Mouse (Mus musculus) liver, embryonic 14.5 days (tissue): Measurements from ENCODE around the gene Tmem229a. TPM values are rescaled to one million over a fixed set of nuclear protein-coding genes. Genes with fewer than 3 reads are reported as not detected.
A peak's percentile ranks its signal among the peaks of the same experiment; 100 is the strongest.

Experiments
- ATAC-seq: fragments of 200-750 bp; cut with Nextera tagmentation; 2 replicates; pipeline ENCODE4 v1.8.0; 2017; ENCODE audit warnings: moderate number of reproducible peaks, mild to moderate bottlenecking, moderate library complexity; ENCODE audit not compliant: insufficient read depth
- DNase-seq, 3 experiments: peaks; one replicate each; pipeline ENCODE4 v3.0.0-alpha.2; 2012 to 2013; ENCODE audit warnings: low read depth in 3 of 3, low spot score in 3 of 3
- H3K27ac ChIP-seq: fragments of 300-500 bp; sonication (generic); 2 replicates; pipeline ENCODE4 v1.5.1; 2014; ENCODE audit warnings: moderate library complexity, mild to moderate bottlenecking, control low read depth, inconsistent platforms
- H3K27me3 ChIP-seq: fragments of 300-500 bp; sonication (generic); 2 replicates; pipeline ENCODE4 v1.6.1; 2014; ENCODE audit warnings: mild to moderate bottlenecking, low read length, moderate library complexity; ENCODE audit not compliant: control insufficient read depth, insufficient read depth
- H3K36me3 ChIP-seq: fragments of 300-500 bp; sonication (generic); replicated peaks from 2 replicates; pipeline ENCODE4 v1.6.1; 2014; ENCODE audit warnings: low read depth; ENCODE audit not compliant: control insufficient read depth, insufficient read depth
- H3K4me1 ChIP-seq, 2 experiments: fragments of 200-500 bp in 1 of 2; fragments of 300-500 bp in 1 of 2; sonication (generic) in 1 of 2; replicated peaks; 2 replicates each; pipeline ENCODE4 v1.6.1; 2012 to 2014; ENCODE audit warnings: antibody characterized with exemption in 1 of 2, inconsistent platforms in 1 of 2, low read length in 1 of 2; ENCODE audit not compliant: control insufficient read depth in 2 of 2, insufficient read depth in 2 of 2
- H3K4me2 ChIP-seq: fragments of 300-500 bp; sonication (generic); 2 replicates; pipeline ENCODE4 v1.6.1; 2014; ENCODE audit warnings: low read depth, mild to moderate bottlenecking, control low read depth, moderate library complexity
- H3K4me3 ChIP-seq, 2 experiments: fragments of 200-500 bp in 1 of 2; fragments of 300-500 bp in 1 of 2; sonication (generic) in 1 of 2; 2 replicates each; pipeline ENCODE4 v1.5.1; 2012 to 2014; ENCODE audit warnings: low read depth in 2 of 2, low read length in 2 of 2, mild to moderate bottlenecking in 2 of 2, control low read depth in 1 of 2, inconsistent platforms in 1 of 2, moderate library complexity in 1 of 2; ENCODE audit not compliant: insufficient read depth in 1 of 2
- H3K9ac ChIP-seq: fragments of 300-500 bp; sonication (generic); replicated peaks from 2 replicates; pipeline ENCODE4 v1.6.1; 2014; ENCODE audit warnings: mild to moderate bottlenecking, control low read depth, moderate library complexity
- H3K9me3 ChIP-seq: fragments of 300-500 bp; sonication (generic); 2 replicates; pipeline ENCODE4 v1.6.1; 2016; ENCODE audit warnings: low read length, mixed read lengths; ENCODE audit not compliant: control insufficient read depth
- CTCF ChIP-seq: IDR thresholded peaks from 2 replicates; pipeline ENCODE4 v1.5.1; 2016; ENCODE audit warnings: antibody characterized with exemption, low read depth, control low read depth
- EP300 ChIP-seq: IDR thresholded peaks from 2 replicates; pipeline ENCODE4 v1.6.1; 2016; ENCODE audit warnings: antibody characterized with exemption, low read depth
- WGBS: fragments of 180-500 bp; shearing (Covaris S2); extraction: QIAGEN DNeasy Blood & Tissue Kit; methylation state at CpG from one replicate; pipeline ENCODE4 v1.1.7; 2014; ENCODE audit not compliant: insufficient replicate concordance; 5-methylcytosine and 5-hydroxymethylcytosine counted together
- polyA plus RNA-seq, 2 experiments: library from polyadenylated mRNA; depleted of rRNA in 1 of 2; stranded (reverse) in 1 of 2; unstranded in 1 of 2; fragments of >200 nt; fragmentation: Nextera tagmentation in 1 of 2; extraction: Ambion mirVana in 1 of 2; gene quantifications; 2 replicates each; pipeline versions ENCODE4 v1.2.1 to v1.2.3; 2012 to 2014

Gene Tmem229a
- polyA plus RNA-seq (2012; rRNA removed) (0.06 and 0.10 TPM in 2 replicates), polyA plus RNA-seq (2014; fragmentation: Nextera tagmentation; extraction: Ambion mirVana) (0.10 and 0.18 TPM in 2 replicates)

DNA sequence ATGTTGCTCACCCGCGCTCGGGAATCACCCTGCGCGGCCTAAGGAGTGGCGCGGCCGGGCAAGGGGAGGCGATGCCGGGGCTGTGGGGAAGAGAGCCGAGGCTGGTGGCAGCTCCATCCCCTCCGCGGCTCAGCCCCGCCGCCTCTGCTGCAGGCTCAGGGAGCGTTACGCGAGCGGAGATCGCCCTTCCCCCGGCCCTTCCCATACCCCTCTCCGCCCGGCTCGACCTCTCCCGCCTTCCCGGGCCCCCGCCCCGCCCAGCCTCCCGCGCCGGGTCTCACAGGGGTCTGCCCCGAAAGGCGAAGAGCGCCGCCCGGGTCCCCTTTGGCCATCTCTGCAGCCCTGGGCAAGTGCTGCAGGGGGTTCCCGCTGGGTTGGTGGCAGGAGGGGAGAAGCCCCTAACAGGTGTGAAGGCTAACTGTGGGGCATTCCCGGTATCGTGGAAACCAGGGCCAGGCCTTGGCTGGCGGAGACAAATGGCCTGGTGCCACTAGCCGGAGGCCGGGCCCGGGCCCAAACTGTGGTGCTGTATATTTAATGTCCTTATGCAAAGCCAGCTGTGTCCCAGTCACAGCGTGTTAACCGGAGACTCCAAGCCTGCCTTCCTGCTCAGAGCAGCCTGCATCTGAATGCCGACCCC lies at the start of gene Tmem229a:
TSS of gene Tmem229a (minus strand) at position 352 of the 640 bp plus-strand sequence.
- Histone ChIP-seq H3K4me3 (peak within 1 kb of the TSS; percentile 10 to 25), H3K9me3 (no peaks in the 10 kb centered on the region), H3K36me3 (no peaks in the 10 kb centered on the region), H3K4me2 (peak within 1 kb of the TSS; percentile 52), H3K9ac (no peak within 1 kb of the TSS), H3K27me3 (peaks cover 25% of the 10 kb centered on the region), H3K27ac (no peak within 1 kb of the TSS), H3K4me1 (no peaks in the 10 kb centered on the region)
- WGBS: 2% methylated on average over 44 of the region's 46 CpGs
- DNase-seq (no peak), ATAC-seq (0 out of 2 replicates have a peak, but pooled peaks have one; percentile 15)
- TF ChIP-seq EP300: no peak
- no peak for TF ChIP-seq CTCF

DNA sequence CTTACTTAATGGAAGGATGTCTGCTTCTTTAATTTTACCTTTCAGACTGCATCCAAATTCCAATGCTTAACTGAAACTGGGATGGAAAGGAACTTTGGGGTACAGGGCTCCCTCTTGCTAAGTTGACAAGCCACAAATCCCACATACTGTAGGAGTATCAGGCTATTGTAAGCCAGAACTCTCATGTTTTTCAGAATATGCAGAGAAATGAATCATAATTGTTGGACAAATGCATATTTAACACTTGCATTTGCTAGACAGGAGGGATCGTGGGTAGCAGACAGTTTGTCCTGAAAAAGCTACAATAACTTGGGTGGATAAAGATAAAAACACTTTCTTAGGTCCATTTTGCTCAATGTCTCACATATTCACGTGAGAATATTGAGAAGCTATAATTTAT lies 37.7 kb upstream of the Tmem229a start:
- no peak for ATAC-seq
- Histone ChIP-seq H3K27ac (no peak overlapping the region), H3K4me2 (no peak overlapping the region), H3K36me3 (no peaks in the 10 kb centered on the region), H3K9me3 (no peaks in the 10 kb centered on the region), H3K4me1 (no peaks in the 10 kb centered on the region), H3K27me3 (no peaks in the 10 kb centered on the region), H3K4me3 (no peak overlapping the region), H3K9ac (no peak overlapping the region)
- no peak for DNase-seq
- WGBS: 36% methylated on average over 2 of the region's 2 CpGs
- TF ChIP-seq EP300 (no peak), CTCF (no peak)

DNA sequence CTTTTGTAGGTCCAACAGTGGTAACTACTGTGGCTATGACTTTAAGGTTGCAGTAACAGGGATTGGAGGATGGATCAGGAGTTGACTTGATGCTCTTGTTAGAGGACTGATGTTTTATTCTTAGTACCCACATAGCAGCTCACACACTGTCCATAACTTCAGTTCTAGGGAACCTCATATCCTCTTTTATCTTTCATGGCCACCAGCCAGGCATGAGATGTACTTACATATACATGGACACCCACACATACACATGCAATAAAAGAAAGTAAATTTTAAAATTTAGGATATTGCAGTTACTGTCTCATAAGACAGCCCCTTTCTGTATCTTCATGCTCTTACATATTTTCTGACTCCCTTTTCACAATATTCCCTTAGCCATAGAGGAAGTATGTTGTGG lies 33.7 kb upstream of the Tmem229a start:
- no peak for DNase-seq
- no peak overlapping the region for H3K9ac ChIP-seq
- no peak overlapping the region for H3K4me3 ChIP-seq
- ATAC-seq: no peak
- no peaks in the 10 kb centered on the region for H3K27me3 ChIP-seq
- H3K4me2 ChIP-seq: no peak overlapping the region
- H3K27ac ChIP-seq: no peak overlapping the region
- H3K9me3 ChIP-seq: no peaks in the 10 kb centered on the region
- TF ChIP-seq CTCF (no peak), EP300 (no peak)
- H3K36me3 ChIP-seq: no peaks in the 10 kb centered on the region
- H3K4me1 ChIP-seq: no peaks in the 10 kb centered on the region

DNA sequence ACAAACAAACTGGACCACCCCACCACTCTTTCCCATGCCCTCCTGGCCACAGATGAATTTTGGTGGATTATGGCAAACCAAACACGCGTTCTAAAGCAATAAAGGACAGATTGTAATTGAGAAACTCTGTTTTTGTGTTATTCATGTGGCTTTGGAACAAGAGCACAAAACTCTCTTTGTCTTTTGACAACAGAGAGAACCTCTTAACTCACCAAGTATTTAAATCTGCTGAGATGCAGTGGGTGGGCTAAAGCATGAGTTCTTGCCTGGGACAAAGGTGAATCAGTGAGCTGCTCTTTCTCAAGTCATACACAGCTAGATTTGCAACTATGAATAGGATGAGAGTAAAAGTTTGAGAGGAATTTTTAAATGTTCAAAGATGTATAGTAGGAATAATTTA lies 20.1 kb upstream of the Tmem229a start:
- ATAC-seq (no peak), DNase-seq (no peak)
- H3K4me2 ChIP-seq: no peak overlapping the region
- no peaks in the 10 kb centered on the region for H3K27me3 ChIP-seq
- H3K4me1 ChIP-seq: no peaks in the 10 kb centered on the region
- H3K27ac ChIP-seq: no peak overlapping the region
- TF ChIP-seq EP300 (no peak), CTCF (no peak)
- H3K36me3 ChIP-seq: no peaks in the 10 kb centered on the region
- H3K9me3 ChIP-seq: no peaks in the 10 kb centered on the region
- no peak overlapping the region for H3K4me3 ChIP-seq
- WGBS: 64% methylated on average over 2 of the region's 2 CpGs
- no peak overlapping the region for H3K9ac ChIP-seq

DNA sequence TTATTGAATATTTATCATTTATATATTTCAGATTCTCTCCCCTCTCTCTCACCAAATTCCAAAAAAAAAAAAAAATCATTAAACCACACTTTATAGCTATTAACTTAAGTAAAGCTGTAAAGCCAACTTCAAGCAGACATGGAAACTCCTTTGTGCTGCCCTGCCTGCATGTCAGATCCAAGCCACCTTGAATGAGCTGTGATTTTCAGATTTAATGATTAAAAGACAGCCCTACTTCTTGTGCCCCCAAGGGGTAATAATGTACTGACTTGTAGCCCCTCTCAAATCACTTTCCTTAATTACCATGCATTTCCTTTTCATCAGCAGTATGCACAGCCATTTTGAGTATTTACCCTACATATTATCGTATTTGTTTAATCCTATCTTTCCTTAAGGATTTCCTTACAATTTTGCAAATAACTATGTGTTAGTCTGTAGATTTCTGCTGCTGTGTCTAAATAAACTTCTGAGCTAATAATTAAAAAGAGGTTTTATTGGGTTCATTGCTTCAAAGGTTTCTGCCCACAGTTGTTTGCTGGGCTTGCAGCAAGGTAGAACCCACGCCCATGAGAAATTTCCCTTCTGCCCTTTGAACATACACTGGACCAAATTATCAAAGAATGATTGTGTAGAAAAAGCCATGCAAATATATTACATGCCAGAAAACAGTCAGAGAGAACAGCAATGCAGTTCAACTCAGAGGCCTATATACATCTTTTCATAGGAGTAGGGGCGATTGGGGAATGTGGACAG lies 12.6 kb upstream of the Tmem229a start:
- no peak overlapping the region for H3K4me3 ChIP-seq
- H3K36me3 ChIP-seq: no peaks in the 10 kb centered on the region
- H3K9me3 ChIP-seq: no peaks in the 10 kb centered on the region
- ATAC-seq (no peak), DNase-seq (no peak)
- no peaks in the 10 kb centered on the region for H3K4me1 ChIP-seq
- TF ChIP-seq EP300 (no peak), CTCF (no peak)
- no peak overlapping the region for H3K4me2 ChIP-seq
- 55% methylated on average over 3 of the region's 3 CpGs for WGBS
- no peak overlapping the region for H3K27ac ChIP-seq
- no peak overlapping the region for H3K9ac ChIP-seq
- H3K27me3 ChIP-seq: no peaks in the 10 kb centered on the region
